Mouse (Mus musculus) liver, postnatal 0 days (tissue): ENCODE data around the gene Kcnn1.

Experiments used
- CTCF ChIP-seq: sonication (generic); IDR thresholded peaks from 2 replicates; pipeline ENCODE4 v1.5.1; 2016; ENCODE audit warnings: antibody characterized with exemption, low read depth
- EP300 ChIP-seq: IDR thresholded peaks from 2 replicates; pipeline ENCODE4 v1.6.1; 2016; ENCODE audit warnings: antibody characterized with exemption, low read depth, mild to moderate bottlenecking

DNA sequence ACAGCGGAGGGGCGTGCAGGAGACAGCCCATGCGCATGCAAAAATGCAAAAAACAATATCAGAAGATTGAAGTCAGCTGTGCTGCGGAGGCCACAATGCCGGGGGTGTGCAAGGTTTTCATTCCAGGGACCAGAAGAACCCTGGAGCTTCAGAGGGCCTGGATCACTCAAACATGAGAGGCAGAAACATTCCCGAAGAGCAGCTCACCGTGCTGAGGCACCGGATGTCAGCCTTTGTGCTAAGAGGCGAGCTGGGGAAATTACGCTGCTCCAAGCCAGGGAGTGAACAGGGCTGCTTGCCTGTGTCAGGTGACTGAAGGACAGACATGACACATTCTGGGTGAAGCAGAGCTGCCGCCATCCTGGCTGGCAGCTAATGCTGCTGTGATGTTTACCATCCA, 17.5 kb upstream of the Kcnn1 start:
- TF ChIP-seq CTCF (no peak), EP300 (no peak)
